Mouse (Mus musculus): ENCODE data around the gene Gak. TPM values are rescaled to one million over a fixed set of nuclear protein-coding genes. Genes with fewer than 3 reads are reported as not detected.

The Gak gene
- polyA plus RNA-seq, 1 experiment from 2014 or later = 47.2 TPM

GRCm38 (mm10) chr5:108658611-108659010 lies 29.1 kb upstream of the Gak start:
- no peak for ATAC-seq (ENCODE audit: low FRiP score)
- Histone ChIP-seq H3K36me3 (replicated peaks; ENCODE audit: control insufficient read depth, insufficient read depth) (peaks cover 46% of the 10 kb centered on the region), H3K9me3 (ENCODE audit: control insufficient read depth, low read length) (no peaks in the 10 kb centered on the region), H3K4me1 (replicated peaks; ENCODE audit: control insufficient read depth, insufficient read depth, low read length) (peaks cover 15% of the 10 kb centered on the region), H3K27me3 (ENCODE audit: control insufficient read depth, insufficient read depth, low read length) (no peaks in the 10 kb centered on the region), H3K4me2 (replicated peaks) (no peak overlapping the region; the same call in 1 of the 2 replicates), H3K27ac (no peak overlapping the region), H3K4me3 (replicated peaks; ENCODE audit: low read length) (no peak overlapping the region), H3K9ac (peak overlapping the region; percentile 88; the same call in 1 of the 2 replicates)
- DNase-seq (ENCODE audit: low spot score) = no peak
- WGBS = 90% methylated on average over 1 of the region's 1 CpGs

- Histone ChIP-seq H3K9ac (no peak overlapping the region), H3K27me3 (ENCODE audit: control insufficient read depth, insufficient read depth, low read length) (no peaks in the 10 kb centered on the region), H3K36me3 (replicated peaks; ENCODE audit: control insufficient read depth, insufficient read depth) (peaks cover 57% of the 10 kb centered on the region), H3K9me3 (ENCODE audit: control insufficient read depth, low read length) (no peaks in the 10 kb centered on the region), H3K4me1 (replicated peaks; ENCODE audit: control insufficient read depth, insufficient read depth, low read length) (peaks cover 15% of the 10 kb centered on the region), H3K4me3 (replicated peaks; ENCODE audit: low read length) (no peak overlapping the region), H3K4me2 (replicated peaks) (no peak overlapping the region), H3K27ac (no peak overlapping the region)
- ATAC-seq (ENCODE audit: low FRiP score) = no peak
- 78% methylated on average over 5 of the region's 5 CpGs for WGBS
- no peak for DNase-seq (ENCODE audit: low spot score)
Observed at GRCm38 (mm10) chr5:108657406-108657805, 27.9 kb upstream of the Gak start.

- Histone ChIP-seq H3K27ac (no peak overlapping the region), H3K4me3 (replicated peaks; ENCODE audit: low read length) (no peak overlapping the region), H3K36me3 (replicated peaks; ENCODE audit: control insufficient read depth, insufficient read depth) (peaks cover 69% of the 10 kb centered on the region), H3K9me3 (ENCODE audit: control insufficient read depth, low read length) (no peaks in the 10 kb centered on the region), H3K9ac (no peak overlapping the region), H3K4me1 (replicated peaks; ENCODE audit: control insufficient read depth, insufficient read depth, low read length) (peaks cover 15% of the 10 kb centered on the region), H3K27me3 (ENCODE audit: control insufficient read depth, insufficient read depth, low read length) (no peaks in the 10 kb centered on the region), H3K4me2 (replicated peaks) (no peak overlapping the region)
- DNase-seq (ENCODE audit: low spot score) (no peak), ATAC-seq (ENCODE audit: low FRiP score) (no peak)
- WGBS = 94% methylated on average over 15 of the region's 15 CpGs
Observed at GRCm38 (mm10) chr5:108655891-108656650, 26.5 kb upstream of the Gak start.

GRCm38 (mm10) chr5:108655381-108655780 lies 25.8 kb upstream of the Gak start:
- H3K9me3 ChIP-seq (ENCODE audit: control insufficient read depth, low read length) = no peaks in the 10 kb centered on the region
- H3K4me2 ChIP-seq (replicated peaks) = no peak overlapping the region
- H3K36me3 ChIP-seq (replicated peaks; ENCODE audit: control insufficient read depth, insufficient read depth) = peaks cover 76% of the 10 kb centered on the region
- H3K4me3 ChIP-seq (replicated peaks; ENCODE audit: low read length) = no peak overlapping the region
- DNase-seq (ENCODE audit: low spot score) (no peak), ATAC-seq (ENCODE audit: low FRiP score) (no peak)
- H3K27me3 ChIP-seq (ENCODE audit: control insufficient read depth, insufficient read depth, low read length) = no peaks in the 10 kb centered on the region
- H3K4me1 ChIP-seq (replicated peaks; ENCODE audit: control insufficient read depth, insufficient read depth, low read length) = peaks cover 15% of the 10 kb centered on the region
- WGBS = 96% methylated on average over 9 of the region's 9 CpGs
- H3K27ac ChIP-seq = no peak overlapping the region
- no peak overlapping the region for H3K9ac ChIP-seq

GRCm38 (mm10) chr5:108654444-108654990 lies 25.0 kb upstream of the Gak start:
- peaks cover 85% of the 10 kb centered on the region for H3K36me3 ChIP-seq (replicated peaks; ENCODE audit: control insufficient read depth, insufficient read depth)
- no peak overlapping the region for H3K27ac ChIP-seq
- no peak overlapping the region for H3K4me2 ChIP-seq (replicated peaks)
- H3K4me1 ChIP-seq (replicated peaks; ENCODE audit: control insufficient read depth, insufficient read depth, low read length) = peaks cover 11% of the 10 kb centered on the region
- no peak overlapping the region for H3K4me3 ChIP-seq (replicated peaks; ENCODE audit: low read length)
- no peak overlapping the region for H3K9ac ChIP-seq
- ATAC-seq (ENCODE audit: low FRiP score) (no peak), DNase-seq (ENCODE audit: low spot score) (no peak)
- no peaks in the 10 kb centered on the region for H3K9me3 ChIP-seq (ENCODE audit: control insufficient read depth, low read length)
- no peaks in the 10 kb centered on the region for H3K27me3 ChIP-seq (ENCODE audit: control insufficient read depth, insufficient read depth, low read length)
- 94% methylated on average over 10 of the region's 10 CpGs for WGBS

GRCm38 (mm10) chr5:108653341-108653740 lies 23.8 kb upstream of the Gak start:
- no peaks in the 10 kb centered on the region for H3K4me1 ChIP-seq (replicated peaks; ENCODE audit: control insufficient read depth, insufficient read depth, low read length)
- H3K9me3 ChIP-seq (ENCODE audit: control insufficient read depth, low read length) = no peaks in the 10 kb centered on the region
- H3K27me3 ChIP-seq (ENCODE audit: control insufficient read depth, insufficient read depth, low read length) = no peaks in the 10 kb centered on the region
- no peak overlapping the region for H3K27ac ChIP-seq
- ATAC-seq (ENCODE audit: low FRiP score) (no peak), DNase-seq (ENCODE audit: low spot score) (no peak)
- no peak overlapping the region for H3K4me3 ChIP-seq (replicated peaks; ENCODE audit: low read length)
- no peak overlapping the region for H3K9ac ChIP-seq
- WGBS = 92% methylated on average over 6 of the region's 6 CpGs
- H3K36me3 ChIP-seq (replicated peaks; ENCODE audit: control insufficient read depth, insufficient read depth) = peaks cover 97% of the 10 kb centered on the region
- no peak overlapping the region for H3K4me2 ChIP-seq (replicated peaks)

GRCm38 (mm10) chr5:108651823-108652222 lies 22.3 kb upstream of the Gak start:
- no peaks in the 10 kb centered on the region for H3K27me3 ChIP-seq (ENCODE audit: control insufficient read depth, insufficient read depth, low read length)
- ATAC-seq (ENCODE audit: low FRiP score) (peak; percentile 32; the same call in 1 of the 2 replicates), DNase-seq (ENCODE audit: low spot score) (peak; percentile 73)
- no peaks in the 10 kb centered on the region for H3K4me1 ChIP-seq (replicated peaks; ENCODE audit: control insufficient read depth, insufficient read depth, low read length)
- no peaks in the 10 kb centered on the region for H3K9me3 ChIP-seq (ENCODE audit: control insufficient read depth, low read length)
- no peak overlapping the region for H3K27ac ChIP-seq
- no peak overlapping the region for H3K4me3 ChIP-seq (replicated peaks; ENCODE audit: low read length)
- 63% methylated on average over 1 of the region's 1 CpGs for WGBS
- no peak overlapping the region for H3K9ac ChIP-seq
- peaks cover 98% of the 10 kb centered on the region for H3K36me3 ChIP-seq (replicated peaks; ENCODE audit: control insufficient read depth, insufficient read depth)
- no peak overlapping the region for H3K4me2 ChIP-seq (replicated peaks)

- H3K4me3 ChIP-seq (replicated peaks; ENCODE audit: low read length) = no peak overlapping the region
- peaks cover 95% of the 10 kb centered on the region for H3K36me3 ChIP-seq (replicated peaks; ENCODE audit: control insufficient read depth, insufficient read depth)
- 83% methylated on average over 5 of the region's 5 CpGs for WGBS
- no peaks in the 10 kb centered on the region for H3K9me3 ChIP-seq (ENCODE audit: control insufficient read depth, low read length)
- no peak overlapping the region for H3K9ac ChIP-seq
- H3K27me3 ChIP-seq (ENCODE audit: control insufficient read depth, insufficient read depth, low read length) = no peaks in the 10 kb centered on the region
- H3K4me1 ChIP-seq (replicated peaks; ENCODE audit: control insufficient read depth, insufficient read depth, low read length) = no peaks in the 10 kb centered on the region
- ATAC-seq (ENCODE audit: low FRiP score) (no peak), DNase-seq (ENCODE audit: low spot score) (no peak)
- H3K4me2 ChIP-seq (replicated peaks) = no peak overlapping the region
- no peak overlapping the region for H3K27ac ChIP-seq
Observed at GRCm38 (mm10) chr5:108651136-108651720, 21.7 kb upstream of the Gak start.

GRCm38 (mm10) chr5:108650341-108650740 lies 20.8 kb upstream of the Gak start:
- H3K4me2 ChIP-seq (replicated peaks) = no peak overlapping the region
- H3K36me3 ChIP-seq (replicated peaks; ENCODE audit: control insufficient read depth, insufficient read depth) = peaks cover 94% of the 10 kb centered on the region
- H3K4me1 ChIP-seq (replicated peaks; ENCODE audit: control insufficient read depth, insufficient read depth, low read length) = no peaks in the 10 kb centered on the region
- no peak overlapping the region for H3K27ac ChIP-seq
- no peak for ATAC-seq (ENCODE audit: low FRiP score)
- H3K9me3 ChIP-seq (ENCODE audit: control insufficient read depth, low read length) = no peaks in the 10 kb centered on the region
- WGBS = 94% methylated on average over 7 of the region's 7 CpGs
- no peak overlapping the region for H3K4me3 ChIP-seq (replicated peaks; ENCODE audit: low read length)
- DNase-seq (ENCODE audit: low spot score) = no peak
- H3K27me3 ChIP-seq (ENCODE audit: control insufficient read depth, insufficient read depth, low read length) = no peaks in the 10 kb centered on the region
- no peak overlapping the region for H3K9ac ChIP-seq
